Comparison of ENCODE assay signal across 10 mouse cellular contexts in the genomic region with DNA sequence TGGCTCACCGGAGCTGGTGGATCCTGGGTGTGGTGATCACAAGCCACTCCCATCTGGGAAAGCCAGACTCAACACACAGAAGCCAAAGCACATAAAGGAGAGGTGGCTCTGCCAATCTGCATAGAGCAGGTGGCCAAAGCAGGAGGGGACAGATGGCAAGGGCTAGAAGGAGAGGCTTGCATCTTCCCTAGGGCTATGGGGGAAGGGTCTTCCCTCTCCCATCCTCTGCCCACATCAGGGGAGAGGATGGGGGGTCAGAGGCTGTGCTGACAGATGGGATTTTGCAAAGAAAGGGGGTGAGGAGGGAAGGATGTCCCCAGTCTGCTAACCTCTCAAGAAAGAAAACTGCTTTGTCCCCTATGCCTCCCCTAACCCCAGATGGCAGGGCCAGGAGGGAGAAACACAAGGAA. TPM values are rescaled to one million over a fixed set of nuclear protein-coding genes. Genes with fewer than 3 reads are reported as not detected.
DNase-seq lines count a peak whose midpoint lies in the region; ATAC-seq and TF ChIP-seq lines count a peak whose summit lies in the region.
"Had no signal": no experiment of that assay in that cellular context is flagged by ENCODE, and none has a peak within 500 bp of the region (broad histone marks: within the 10 kb centered on the region; RNA-seq: fewer than 3 reads in every experiment).

No protein-coding gene starts in this region.

- no peak overlapping the region for H3K4me3 ChIP-seq in lung, postnatal 0 days (ENCODE audit: low read depth, low read length)
- no peak overlapping the region for H3K4me3 ChIP-seq in hindbrain, embryonic 14.5 days (replicated peaks; ENCODE audit: low read length)
- no peak overlapping the region for H3K4me3 ChIP-seq in stomach, postnatal 0 days (ENCODE audit: low read depth, low read length)
- H3K4me3 ChIP-seq: layer of hippocampus, adult 2 months had no signal

- no peak for DNase-seq in lung, postnatal 0 days (ENCODE audit: low spot score)
- DNase-seq in lung, postnatal 36 days: no peak
- peak; percentile 41 for DNase-seq in embryo, embryonic 11 days
- DNase-seq in hindbrain, embryonic 14.5 days (ENCODE audit: low spot score): peak; percentile 43
- DNase-seq in stomach, postnatal 0 days (ENCODE audit: low spot score): peak; percentile 60
- DNase-seq in gastrocnemius, adult 8-10 months (ENCODE audit: low spot score in 2 of 2): no peak
- DNase-seq in lung, postnatal 4 days: no peak
- DNase-seq: heart, postnatal 36 days had no signal

- no peaks in the 10 kb centered on the region for H3K36me3 ChIP-seq in lung, postnatal 0 days (ENCODE audit: insufficient read depth, low read length)
- H3K36me3 ChIP-seq in hindbrain, embryonic 14.5 days (replicated peaks; ENCODE audit: control insufficient read depth, insufficient read depth): no peaks in the 10 kb centered on the region
- no peaks in the 10 kb centered on the region for H3K36me3 ChIP-seq in stomach, postnatal 0 days (ENCODE audit: control insufficient read depth, insufficient read depth, low read length)

- H3K9me3 ChIP-seq in lung, postnatal 0 days (ENCODE audit: low read length): no peaks in the 10 kb centered on the region
- H3K9me3 ChIP-seq in hindbrain, embryonic 14.5 days (ENCODE audit: control insufficient read depth, low read length): no peaks in the 10 kb centered on the region
- no peaks in the 10 kb centered on the region for H3K9me3 ChIP-seq in stomach, postnatal 0 days (ENCODE audit: control insufficient read depth, low read length)

- no peak for TF ChIP-seq CTCF in lung, postnatal 0 days (IDR thresholded peaks at IDR 0.05)
- no peak for TF ChIP-seq CTCF in stomach, postnatal 0 days (IDR thresholded peaks at IDR 0.05; ENCODE audit: low read depth)

- no peak overlapping the region for H3K4me2 ChIP-seq in lung, postnatal 0 days (replicated peaks; ENCODE audit: low read depth, low read length)
- no peak overlapping the region for H3K4me2 ChIP-seq in hindbrain, embryonic 14.5 days (replicated peaks)
- H3K4me2 ChIP-seq in stomach, postnatal 0 days (replicated peaks; ENCODE audit: low read depth): no peak overlapping the region
- H3K4me2 ChIP-seq: liver, embryonic 11.5 days had no signal

- no peaks in the 10 kb centered on the region for H3K4me1 ChIP-seq in lung, postnatal 0 days (ENCODE audit: insufficient read depth, low read depth, low read length)
- no peaks in the 10 kb centered on the region; the same call in none of the 2 replicates for H3K4me1 ChIP-seq in hindbrain, embryonic 14.5 days (replicated peaks; ENCODE audit: control insufficient read depth, insufficient read depth, low read length)
- 0 out of 2 replicates have a peak, but pooled peaks cover 2% of the 10 kb centered on the region for H3K4me1 ChIP-seq in stomach, postnatal 0 days (replicated peaks; ENCODE audit: control insufficient read depth, insufficient read depth)

- no peak overlapping the region for H3K27ac ChIP-seq in lung, postnatal 0 days (ENCODE audit: low read length)
- peak overlapping the region; percentile 17; the same call in 1 of the 2 replicates for H3K27ac ChIP-seq in hindbrain, embryonic 14.5 days
- H3K27ac ChIP-seq in stomach, postnatal 0 days (replicated peaks): no peak overlapping the region
- H3K27ac ChIP-seq: layer of hippocampus, adult 2 months had no signal

- TF ChIP-seq EP300 in lung, postnatal 0 days (IDR thresholded peaks at IDR 0.05): no peak
- no peak for TF ChIP-seq EP300 in stomach, postnatal 0 days (optimal IDR thresholded peaks at IDR 0.05)

- H3K27me3 ChIP-seq in lung, postnatal 0 days (replicated peaks; ENCODE audit: insufficient read depth, low read length): no peaks in the 10 kb centered on the region
- peaks cover 11% of the 10 kb centered on the region for H3K27me3 ChIP-seq in hindbrain, embryonic 14.5 days (ENCODE audit: control insufficient read depth, insufficient read depth, low read length)
- no peaks in the 10 kb centered on the region for H3K27me3 ChIP-seq in stomach, postnatal 0 days (ENCODE audit: control insufficient read depth, insufficient read depth, low read length)

- no peak overlapping the region for H3K9ac ChIP-seq in lung, postnatal 0 days (replicated peaks; ENCODE audit: low read depth)
- H3K9ac ChIP-seq in hindbrain, embryonic 14.5 days: no peak overlapping the region
- H3K9ac ChIP-seq in stomach, postnatal 0 days (ENCODE audit: low read length): no peak overlapping the region

- 0 out of 2 replicates have a peak, but pooled peaks have one; percentile 3 for ATAC-seq in lung, postnatal 0 days
- ATAC-seq in hindbrain, embryonic 14.5 days (ENCODE audit: low FRiP score): peak; percentile 49; the same call in 1 of the 2 replicates
- peak; percentile 54 for ATAC-seq in stomach, postnatal 0 days (ENCODE audit: low FRiP score, low TSS enrichment)

- WGBS in lung, postnatal 0 days: 18% methylated on average over 1 of the region's 1 CpGs
- 6% methylated on average over 1 of the region's 1 CpGs for WGBS in hindbrain, embryonic 14.5 days
- 10% methylated on average over 1 of the region's 1 CpGs for WGBS in stomach, postnatal 0 days

RNA-seq across cellular contexts. Expression of a gene that starts 5.3 kb away (rescaled TPM):
- polyA plus RNA-seq in lung, postnatal 0 days (2015; fragmentation: Nextera tagmentation; extraction: Ambion mirVana): 26.0 and 26.7 TPM in 2 replicates
- polyA plus RNA-seq in hindbrain, embryonic 14.5 days (2014; fragmentation: Nextera tagmentation; extraction: Ambion mirVana): 0.73 and 1.4 TPM in 2 replicates
- 22.2 and 24.9 TPM in 2 replicates for polyA plus RNA-seq in stomach, postnatal 0 days (2015; fragmentation: Nextera tagmentation; extraction: Ambion mirVana)
- under 1 TPM; 0.31 to 0.72 (median 0.57) TPM for total RNA-seq in gastrocnemius, adult 8-10 months (2022)

RNA-seq across cellular contexts. Expression of a gene that starts 11.0 kb away (rescaled TPM):
- polyA plus RNA-seq in lung, postnatal 0 days (2015; fragmentation: Nextera tagmentation; extraction: Ambion mirVana): 34.8 and 36.3 TPM in 2 replicates
- polyA plus RNA-seq in hindbrain, embryonic 14.5 days (2014; fragmentation: Nextera tagmentation; extraction: Ambion mirVana): 39.8 and 42.7 TPM in 2 replicates
- 29.9 and 33.7 TPM in 2 replicates for polyA plus RNA-seq in stomach, postnatal 0 days (2015; fragmentation: Nextera tagmentation; extraction: Ambion mirVana)
- total RNA-seq in gastrocnemius, adult 8-10 months (2022): 1 to 10 TPM; 1.3 to 1.5 (median 1.4) TPM

Comparison
In these comparisons a context has a peak if more than half of its experiments do, and no peak if none do; other contexts are left out.
1. ATAC-seq: peak in every context shown above with its lines; median percentile 54 in stomach, postnatal 0 days; 49 in hindbrain, embryonic 14.5 days; 3 in lung, postnatal 0 days.
2. DNase-seq: peak in embryo, embryonic 11 days (single experiment), hindbrain, embryonic 14.5 days (single experiment) and stomach, postnatal 0 days (single experiment); none in lung, postnatal 0 days (single experiment), lung, postnatal 36 days (single experiment), gastrocnemius, adult 8-10 months (0 of 2) and lung, postnatal 4 days (0 of 2).